In the genomic region with DNA sequence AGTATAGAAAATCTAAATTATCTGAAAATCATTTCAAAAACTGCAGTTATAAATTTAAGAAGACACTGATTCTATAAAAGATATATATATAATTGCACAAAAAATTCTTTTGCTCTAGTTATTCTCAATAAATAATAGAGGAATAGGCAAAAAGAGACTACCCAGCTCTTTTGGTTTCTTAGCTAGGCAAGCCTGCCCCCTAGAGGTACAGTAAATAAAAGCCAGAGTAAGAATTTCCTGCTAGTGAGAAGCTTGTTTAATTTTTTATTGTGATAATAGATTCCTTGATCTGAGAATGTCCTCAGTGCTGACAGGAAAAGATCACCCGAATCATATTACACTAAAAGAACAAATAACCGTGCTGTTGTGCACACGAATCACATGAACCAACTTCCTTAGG, we compare ENCODE assay signal across 10 mouse cellular contexts. TPM values are rescaled to one million over a fixed set of nuclear protein-coding genes. Genes with fewer than 3 reads are reported as not detected.
DNase-seq lines count a peak whose midpoint lies in the region; ATAC-seq and TF ChIP-seq lines count a peak whose summit lies in the region.
"Had no signal": no experiment of that assay in that cellular context is flagged by ENCODE, and none has a peak within 500 bp of the region (broad histone marks: within the 10 kb centered on the region; RNA-seq: fewer than 3 reads in every experiment).

No protein-coding gene starts in this region.

- no peaks in the 10 kb centered on the region for H3K36me3 ChIP-seq in kidney, embryonic 16.5 days (ENCODE audit: insufficient read depth, low read length)
- no peaks in the 10 kb centered on the region for H3K36me3 ChIP-seq in thymus, adult 2 months (ENCODE audit: control insufficient read depth, insufficient read depth, low read length)
- H3K36me3 ChIP-seq: limb, embryonic 13.5 days had no signal

- H3K27me3 ChIP-seq in kidney, embryonic 16.5 days (ENCODE audit: insufficient read depth, low read length), result peaks cover 17% of the 10 kb centered on the region; the same call in 1 of the 2 replicates
- no peaks in the 10 kb centered on the region for H3K27me3 ChIP-seq in thymus, adult 2 months (ENCODE audit: control insufficient read depth, insufficient read depth, low read length)

- no peaks in the 10 kb centered on the region for H3K9me3 ChIP-seq in kidney, embryonic 16.5 days (ENCODE audit: low read length)
- H3K9me3 ChIP-seq: limb, embryonic 13.5 days had no signal

- H3K4me2 ChIP-seq in kidney, embryonic 16.5 days (replicated peaks; ENCODE audit: low read depth, low read length), result no peak overlapping the region
- H3K4me2 ChIP-seq: limb, embryonic 13.5 days had no signal

- 29% methylated on average over 3 of the region's 3 CpGs for WGBS in kidney, embryonic 16.5 days
- WGBS in thymus, adult 2 months, result 29% methylated on average over 3 of the region's 3 CpGs

- ATAC-seq in kidney, embryonic 16.5 days (ENCODE audit: low FRiP score, low TSS enrichment), result no peak

- no peak overlapping the region for H3K9ac ChIP-seq in kidney, embryonic 16.5 days (replicated peaks; ENCODE audit: low read length)
- H3K9ac ChIP-seq: limb, embryonic 13.5 days had no signal

- H3K27ac ChIP-seq in kidney, embryonic 16.5 days (ENCODE audit: low read length), result no peak overlapping the region
- H3K27ac ChIP-seq in thymus, adult 2 months (ENCODE audit: control insufficient read depth, insufficient read depth, low read length), result no peak overlapping the region
- H3K27ac ChIP-seq: limb, embryonic 13.5 days had no signal

- H3K4me1 ChIP-seq in kidney, embryonic 16.5 days (ENCODE audit: insufficient read depth, low read length), result no peaks in the 10 kb centered on the region
- H3K4me1 ChIP-seq in thymus, adult 2 months (replicated peaks; ENCODE audit: control insufficient read depth, insufficient read depth, low read length), result no peaks in the 10 kb centered on the region
- H3K4me1 ChIP-seq: limb, embryonic 13.5 days had no signal

- peak; percentile 30 for DNase-seq in kidney, adult 9 months
- peak; percentile 1 for DNase-seq in thymus, adult 2 months
- DNase-seq in thymus, postnatal 36 days, result no peak
- DNase-seq in c-Kit-positive CD71-positive TER-119-positive erythroid progenitor cells, embryonic 14.5 days (ENCODE audit: low spot score), result peak; percentile 1
- DNase-seq in telencephalon, adult 2 months (ENCODE audit: low read depth, low spot score), result peak; percentile 5
- DNase-seq in adrenal gland, postnatal 14 days, result no peak
- no peak for DNase-seq in natural killer cell, adult 2 months (ENCODE audit: low spot score in 2 of 2)
- DNase-seq: heart, adult 11 months had no signal

- TF ChIP-seq CTCF in thymus, adult 2 months (IDR thresholded peaks at IDR 0.05; ENCODE audit: borderline replicate concordance, control insufficient read depth, extremely low read depth, insufficient read depth, low read length, poor library complexity), result no peak

- TF ChIP-seq POLR2A in thymus, adult 2 months (IDR thresholded peaks at IDR 0.05; ENCODE audit: control insufficient read depth, extremely low read depth, insufficient read depth, low read length, poor library complexity), result no peak

- no peak overlapping the region for H3K4me3 ChIP-seq in kidney, embryonic 16.5 days (ENCODE audit: low read length)
- no peak overlapping the region for H3K4me3 ChIP-seq in thymus, adult 2 months (ENCODE audit: control insufficient read depth, insufficient read depth, low read length)
- H3K4me3 ChIP-seq: limb, embryonic 13.5 days had no signal

RNA-seq across cellular contexts. Expression of a gene that starts 43.8 kb away (rescaled TPM):
- 34.2 and 38.9 TPM in 2 replicates for polyA plus RNA-seq in kidney, embryonic 16.5 days (2015; fragmentation: Nextera tagmentation; extraction: Ambion mirVana)
- 6.4 and 6.6 TPM in 2 replicates for polyA plus RNA-seq in thymus, adult 2 months (2012; rRNA removed)
- 58.3 and 58.8 TPM in 2 replicates for total RNA-seq in adrenal gland, postnatal 14 days (2021)

Comparison
In these comparisons a context has a peak if more than half of its experiments do, and no peak if none do; other contexts are left out.
1. DNase-seq: peak in kidney, adult 9 months (single experiment), thymus, adult 2 months (single experiment), c-Kit-positive CD71-positive TER-119-positive erythroid progenitor cells, embryonic 14.5 days (single experiment) and telencephalon, adult 2 months (single experiment); none in thymus, postnatal 36 days (0 of 2), adrenal gland, postnatal 14 days (single experiment) and natural killer cell, adult 2 months (0 of 2).